Mouse (Mus musculus) small intestine, adult 2 months (tissue): ENCODE measurements around the gene Grm7. TPM values are rescaled to one million over a fixed set of nuclear protein-coding genes. Genes with fewer than 3 reads are reported as not detected.

ENCODE experiments used
- H3K27ac ChIP-seq: fragments of 200-500 bp; 2 replicates; pipeline ENCODE4 v1.5.1; 2012; ENCODE audit warnings: low read depth, low read length, control low read depth, inconsistent platforms; ENCODE audit not compliant: insufficient read depth
- H3K27me3 ChIP-seq: fragments of 200-500 bp; 2 replicates; pipeline ENCODE4 v1.6.1; 2012; ENCODE audit warnings: mild to moderate bottlenecking, moderate library complexity, low read length, inconsistent platforms; ENCODE audit not compliant: control insufficient read depth, insufficient read depth
- H3K36me3 ChIP-seq: fragments of 200-500 bp; 2 replicates; pipeline ENCODE4 v1.6.1; 2012; ENCODE audit warnings: mild to moderate bottlenecking, low read length, control low read depth, inconsistent platforms; ENCODE audit not compliant: control insufficient read depth, insufficient read depth
- H3K4me1 ChIP-seq: fragments of 200-500 bp; 2 replicates; pipeline ENCODE4 v1.6.1; 2012; ENCODE audit warnings: low read length, inconsistent platforms, mixed read lengths; ENCODE audit not compliant: control insufficient read depth, insufficient read depth, insufficient read length
- H3K4me3 ChIP-seq: fragments of 200-500 bp; 2 replicates; pipeline ENCODE4 v1.5.1; 2012; ENCODE audit warnings: low read depth, mild to moderate bottlenecking, control low read depth, inconsistent platforms, low read length, moderate library complexity
- CTCF ChIP-seq: fragments of 200-500 bp; IDR thresholded peaks from 2 replicates; pipeline ENCODE4 v1.5.1; 2012; ENCODE audit warnings: low read depth, mild to moderate bottlenecking, control low read depth, inconsistent platforms, low read length, moderate library complexity, mixed read lengths; ENCODE audit not compliant: insufficient replicate concordance, insufficient read length; ENCODE audit errors: extremely low read depth
- POLR2A ChIP-seq: fragments of 200-500 bp; IDR thresholded peaks from 2 replicates; pipeline ENCODE4 v1.6.1; 2012; ENCODE audit warnings: low read depth, mild to moderate bottlenecking, control low read depth, inconsistent platforms, low read length, moderate library complexity
- WGBS: fragments of 180-500 bp; shearing (Covaris S2); methylation state at CpG from one replicate; pipeline ENCODE4 v1.1.7; 2018; 5-methylcytosine and 5-hydroxymethylcytosine counted together
- polyA plus RNA-seq: library from polyadenylated mRNA; depleted of rRNA; stranded (reverse); fragments of >200 nt; gene quantifications from 2 replicates; pipeline ENCODE4 v1.2.3, GENCODE M21; 2012

The Grm7 gene
- polyA plus RNA-seq, 1 experiment: 0.11 TPM

DNA sequence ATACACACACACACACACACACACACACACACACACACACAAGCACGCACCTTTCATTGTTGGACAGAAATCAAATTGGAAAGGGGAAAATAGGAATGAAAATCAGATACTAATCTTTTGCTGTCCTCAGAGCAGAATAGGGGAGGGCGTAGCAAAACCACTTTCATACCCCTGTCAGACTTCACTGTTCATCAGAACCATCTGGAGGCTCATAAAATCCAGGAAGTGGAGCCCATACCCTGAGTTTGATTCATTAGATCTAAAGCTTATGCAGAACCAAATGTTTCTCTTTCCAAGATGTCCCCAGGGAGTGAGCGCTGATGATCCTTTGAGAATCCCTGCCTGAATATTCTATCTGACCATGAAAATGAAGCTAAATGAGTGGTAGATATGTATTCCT lies 611.6 kb downstream of the Grm7 start:
- Histone ChIP-seq H3K27me3 (no peaks in the 10 kb centered on the region), H3K4me3 (no peak overlapping the region), H3K27ac (no peak overlapping the region), H3K36me3 (no peaks in the 10 kb centered on the region), H3K4me1 (no peaks in the 10 kb centered on the region)
- TF ChIP-seq CTCF (no peak), POLR2A (no peak)
- WGBS: 78% methylated on average over 3 of the region's 3 CpGs

DNA sequence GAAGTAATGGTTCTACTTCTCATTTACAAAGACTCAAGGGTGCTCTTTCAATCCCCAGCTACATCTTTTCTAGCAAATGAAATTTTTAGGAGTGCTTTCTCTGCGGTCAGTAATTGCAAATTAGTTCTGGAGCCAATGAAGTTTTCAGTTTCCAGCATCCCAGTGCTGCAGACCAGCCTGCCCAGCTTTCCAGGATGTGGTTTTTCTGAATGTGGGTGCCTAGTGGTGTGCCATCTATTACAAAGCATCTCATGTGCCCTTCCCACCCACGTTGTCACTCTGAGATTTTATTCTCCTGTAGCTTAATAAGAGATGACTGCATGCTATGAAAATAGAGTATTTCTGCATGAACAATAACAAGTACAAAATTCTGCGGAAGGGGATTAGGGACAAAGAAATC lies 612.9 kb downstream of the Grm7 start:
- Histone ChIP-seq H3K27ac (no peak overlapping the region), H3K36me3 (no peaks in the 10 kb centered on the region), H3K27me3 (no peaks in the 10 kb centered on the region), H3K4me1 (no peaks in the 10 kb centered on the region), H3K4me3 (no peak overlapping the region)
- TF ChIP-seq POLR2A (no peak), CTCF (no peak)
- 72% methylated on average over 3 of the region's 3 CpGs for WGBS

DNA sequence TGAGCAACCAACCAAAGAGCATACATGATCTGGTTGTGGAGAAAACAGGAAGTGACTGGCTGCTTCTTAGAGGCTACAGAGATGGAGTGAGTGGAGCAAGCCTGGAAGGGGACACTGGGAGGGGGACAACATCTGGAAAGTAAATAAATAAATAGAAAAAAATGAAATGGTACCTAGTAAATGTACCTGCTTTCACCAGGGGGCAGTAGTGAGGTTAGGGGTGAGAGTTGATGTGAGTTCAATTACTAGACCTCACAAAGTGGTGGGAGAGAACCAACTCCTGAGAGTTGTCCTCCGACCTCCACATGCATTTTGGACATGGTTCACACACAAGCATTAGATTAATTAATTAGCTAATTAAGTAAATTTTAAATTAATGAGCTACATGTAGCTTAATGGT lies 615.8 kb downstream of the Grm7 start:
- Histone ChIP-seq H3K4me1 (no peaks in the 10 kb centered on the region), H3K27ac (no peak overlapping the region), H3K27me3 (no peaks in the 10 kb centered on the region), H3K36me3 (no peaks in the 10 kb centered on the region), H3K4me3 (no peak overlapping the region)
- WGBS: 79% methylated on average over 1 of the region's 1 CpGs
- TF ChIP-seq POLR2A: no peak
- TF ChIP-seq CTCF: no peak

DNA sequence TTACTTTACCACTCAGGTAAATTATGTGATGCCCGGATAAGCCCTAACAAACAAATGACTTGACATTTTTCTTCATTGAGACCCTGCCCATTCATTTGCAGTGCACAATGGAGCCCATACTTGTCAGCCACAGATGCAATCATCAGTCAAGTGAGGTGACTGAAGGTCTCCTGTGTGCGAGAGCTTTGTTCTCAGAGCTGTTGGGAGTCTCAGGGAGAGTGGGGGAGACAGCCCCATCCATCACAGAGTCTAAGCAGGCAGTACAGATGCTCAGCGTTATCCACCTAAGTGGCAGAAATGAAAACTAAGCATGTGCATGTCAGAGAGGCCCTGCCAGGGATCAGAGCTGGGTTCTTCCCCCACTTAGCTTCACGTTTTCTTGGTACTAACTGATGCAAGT lies 631.3 kb downstream of the Grm7 start:
- 59% methylated on average over 4 of the region's 4 CpGs for WGBS
- Histone ChIP-seq H3K27me3 (no peaks in the 10 kb centered on the region), H3K36me3 (no peaks in the 10 kb centered on the region), H3K4me3 (no peak overlapping the region), H3K27ac (no peak overlapping the region), H3K4me1 (no peaks in the 10 kb centered on the region)
- no peak for TF ChIP-seq POLR2A
- TF ChIP-seq CTCF: no peak

DNA sequence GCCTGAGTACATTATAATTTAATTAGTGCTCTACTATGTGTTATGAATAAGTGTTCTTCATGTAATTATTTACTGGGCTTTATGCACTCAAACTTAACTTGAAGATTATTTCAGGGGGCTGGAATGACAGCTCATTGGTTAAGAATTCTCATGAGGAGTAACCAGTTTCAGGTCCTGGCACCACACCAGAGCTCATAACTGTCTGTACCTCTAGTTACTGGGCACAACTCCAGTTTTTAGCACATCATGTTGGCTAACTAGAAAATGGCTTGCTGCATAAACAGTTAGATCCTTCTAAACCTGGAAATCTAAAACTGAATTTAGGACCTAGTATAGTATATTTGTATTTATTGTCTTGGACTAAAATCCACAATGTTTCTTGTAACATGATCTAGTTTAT lies 633.1 kb downstream of the Grm7 start:
- Histone ChIP-seq H3K4me3 (no peak overlapping the region), H3K27ac (no peak overlapping the region), H3K36me3 (no peaks in the 10 kb centered on the region), H3K4me1 (no peaks in the 10 kb centered on the region), H3K27me3 (no peaks in the 10 kb centered on the region)
- TF ChIP-seq POLR2A (no peak), CTCF (no peak)

DNA sequence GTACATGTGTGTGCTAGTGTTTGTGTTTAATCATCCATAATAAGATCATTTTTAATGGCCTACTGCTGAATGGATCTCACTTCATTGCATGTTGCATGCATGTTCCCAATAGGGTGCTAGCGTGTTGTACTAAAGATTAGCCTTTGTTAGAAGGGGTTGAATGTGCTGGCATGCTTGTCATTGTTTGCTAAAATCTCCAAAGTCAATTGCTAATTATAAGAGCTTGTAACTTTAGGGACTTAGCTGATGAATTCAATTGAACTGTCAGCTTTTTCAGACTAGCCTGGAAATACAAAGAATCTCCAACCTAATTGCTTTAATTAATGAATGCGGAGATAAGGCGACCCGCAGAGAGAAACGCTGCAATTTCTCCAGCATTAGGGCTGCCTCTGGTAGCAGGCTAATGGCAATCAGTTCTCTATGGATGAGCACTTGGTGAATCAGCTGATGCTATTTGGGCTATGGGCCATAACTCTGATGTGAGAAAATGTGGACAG lies 648.2 kb downstream of the Grm7 start:
- no peak overlapping the region for H3K4me3 ChIP-seq
- no peaks in the 10 kb centered on the region for H3K36me3 ChIP-seq
- no peaks in the 10 kb centered on the region for H3K27me3 ChIP-seq
- H3K27ac ChIP-seq: no peak overlapping the region
- TF ChIP-seq CTCF: no peak
- TF ChIP-seq POLR2A: no peak
- 76% methylated on average over 5 of the region's 5 CpGs for WGBS
- H3K4me1 ChIP-seq: no peaks in the 10 kb centered on the region

DNA sequence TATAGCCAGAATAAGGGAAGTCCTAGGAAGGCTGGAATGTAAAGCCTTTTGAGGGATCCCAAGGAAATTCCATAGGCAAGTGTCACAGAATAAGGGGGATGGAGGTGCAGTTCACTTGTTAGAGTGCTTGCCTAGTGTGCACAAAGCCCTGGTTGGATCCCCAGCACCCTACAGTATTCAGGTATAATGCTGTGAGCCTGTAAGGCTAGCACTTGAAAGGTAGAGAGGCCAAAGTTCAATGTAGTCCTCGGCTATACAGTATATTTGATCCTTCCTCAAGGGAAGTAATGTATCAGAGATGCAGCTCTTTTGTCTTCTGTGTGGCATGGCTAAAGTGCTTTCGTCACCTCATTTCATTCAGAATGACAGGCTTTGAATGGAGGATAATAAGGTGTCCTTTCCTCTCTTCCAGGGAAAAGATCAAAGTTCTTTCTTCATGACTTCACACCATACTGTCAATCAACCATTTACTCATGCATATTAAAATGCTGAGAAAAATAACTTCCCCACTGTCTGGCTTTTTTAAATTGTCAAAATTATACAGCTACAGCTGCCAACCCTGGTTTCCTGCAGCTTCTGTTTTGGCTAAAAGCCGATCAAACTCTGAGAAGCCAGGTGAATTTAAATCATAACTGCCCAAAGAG lies 658.7 kb downstream of the Grm7 start:
- TF ChIP-seq CTCF: no peak
- TF ChIP-seq POLR2A: no peak
- Histone ChIP-seq H3K27ac (no peak overlapping the region), H3K4me3 (no peak overlapping the region), H3K4me1 (no peaks in the 10 kb centered on the region), H3K27me3 (no peaks in the 10 kb centered on the region), H3K36me3 (no peaks in the 10 kb centered on the region)
- WGBS: 72% methylated on average over 3 of the region's 3 CpGs

DNA sequence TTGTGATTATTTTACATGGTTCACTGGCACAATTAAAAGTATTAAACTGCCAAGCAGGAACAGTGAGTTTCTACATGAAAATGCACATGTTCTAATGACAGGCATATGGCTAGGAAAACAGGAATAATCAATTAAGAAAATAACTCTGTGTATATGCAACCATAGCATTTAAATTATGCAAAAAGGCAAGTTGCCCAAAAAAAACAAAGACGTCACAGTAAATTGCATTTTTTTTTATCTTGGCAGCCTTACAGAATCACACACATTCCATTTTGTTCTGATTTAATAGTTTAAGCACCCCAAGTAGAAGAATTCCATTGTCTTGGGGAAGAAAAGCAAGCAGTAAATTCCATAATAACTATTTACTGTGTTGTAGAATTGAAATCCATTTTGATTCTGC lies 716.3 kb downstream of the Grm7 start:
- H3K27me3 ChIP-seq: no peaks in the 10 kb centered on the region
- TF ChIP-seq POLR2A (no peak), CTCF (no peak)

More for the DNA sequence above, 716.3 kb downstream of the Grm7 start:
- H3K36me3 ChIP-seq: no peaks in the 10 kb centered on the region
- H3K4me3 ChIP-seq: no peak overlapping the region
- H3K27ac ChIP-seq: no peak overlapping the region
- WGBS: 73% methylated on average over 1 of the region's 1 CpGs
- H3K4me1 ChIP-seq: no peaks in the 10 kb centered on the region
